Mouse (Mus musculus): Measurements from ENCODE around the gene Glis1.

GRCm38 (mm10) chr4:107460468-107460867 lies 26.1 kb downstream of the Glis1 start:
- TF ChIP-seq TAL1 (IDR thresholded peaks at IDR 0.05; ENCODE audit: low read length): no peak
- no peak for TF ChIP-seq GATA1 (IDR thresholded peaks at IDR 0.05; ENCODE audit: low read length)

Data from erythroblast, embryonic 14.5 days (primary cell).